Mouse (Mus musculus) neural tube, embryonic 14.5 days (tissue): ENCODE data around the gene Tsen2. TPM values are rescaled to one million over a fixed set of nuclear protein-coding genes. Genes with fewer than 3 reads are reported as not detected.

ENCODE experiments used
- ATAC-seq: fragments of 200-750 bp; cut with Nextera tagmentation; 2 replicates; pipeline ENCODE4 v1.8.0; 2017; ENCODE audit warnings: low read depth, mild to moderate bottlenecking, moderate TSS enrichment, moderate library complexity
- H3K27ac ChIP-seq: fragments of 300-500 bp; sonication (generic); 2 replicates; pipeline ENCODE4 v1.5.1; 2014; ENCODE audit warnings: low read depth, mild to moderate bottlenecking, control low read depth, low read length, moderate library complexity, mixed read lengths
- H3K27me3 ChIP-seq: fragments of 300-500 bp; sonication (generic); 2 replicates; pipeline ENCODE4 v1.6.1; 2014; ENCODE audit warnings: low read length; ENCODE audit not compliant: control insufficient read depth, insufficient read depth
- H3K36me3 ChIP-seq: fragments of 300-500 bp; sonication (generic); 2 replicates; pipeline ENCODE4 v1.6.1; 2014; ENCODE audit warnings: low read length, mixed read lengths; ENCODE audit not compliant: control insufficient read depth, insufficient read depth
- H3K4me1 ChIP-seq: fragments of 300-500 bp; sonication (generic); 2 replicates; pipeline ENCODE4 v1.6.1; 2014; ENCODE audit warnings: low read length; ENCODE audit not compliant: control insufficient read depth, insufficient read depth
- H3K4me2 ChIP-seq: fragments of 300-500 bp; sonication (generic); 2 replicates; pipeline ENCODE4 v1.6.1; 2014; ENCODE audit warnings: mild to moderate bottlenecking, low read depth, low read length, control low read depth
- H3K4me3 ChIP-seq: fragments of 300-500 bp; sonication (generic); 2 replicates; pipeline ENCODE4 v1.5.1; 2014; ENCODE audit warnings: low read depth, low read length, control low read depth, mixed read lengths
- H3K9ac ChIP-seq: fragments of 300-500 bp; sonication (generic); replicated peaks from 2 replicates; pipeline ENCODE4 v1.6.1; 2014; ENCODE audit warnings: low read depth, mild to moderate bottlenecking, control low read depth, low read length, mixed read lengths
- H3K9me3 ChIP-seq: fragments of 300-500 bp; sonication (generic); 2 replicates; pipeline ENCODE4 v1.6.1; 2016; ENCODE audit warnings: low read length; ENCODE audit not compliant: control insufficient read depth
- WGBS: fragments of 180-500 bp; shearing (Covaris S2); extraction: QIAGEN DNeasy Blood & Tissue Kit; methylation state at CpG from one replicate; pipeline ENCODE4 v1.1.7; 2014; 5-methylcytosine and 5-hydroxymethylcytosine counted together
- polyA plus RNA-seq: library from polyadenylated mRNA; unstranded; fragments of >200 nt; fragmentation: Nextera tagmentation; extraction: Ambion mirVana; gene quantifications from 2 replicates; pipeline ENCODE4 v1.2.1, GENCODE M21; 2014

The Tsen2 gene
- polyA plus RNA-seq, 1 experiment from 2014 or later: 40.4 TPM

GRCm38 (mm10) chr6:115527418-115527817 is 17.0 kb upstream of the Tsen2 start:
- Histone ChIP-seq H3K27ac (no peak overlapping the region), H3K9ac (no peak overlapping the region), H3K4me1 (no peaks in the 10 kb centered on the region), H3K9me3 (no peaks in the 10 kb centered on the region), H3K4me3 (no peak overlapping the region), H3K4me2 (no peak overlapping the region), H3K36me3 (no peaks in the 10 kb centered on the region), H3K27me3 (no peaks in the 10 kb centered on the region)
- no peak for ATAC-seq
- 90% methylated on average over 3 of the region's 3 CpGs for WGBS

GRCm38 (mm10) chr6:115528372-115528771 is 16.1 kb upstream of the Tsen2 start:
- Histone ChIP-seq H3K4me1 (no peaks in the 10 kb centered on the region), H3K4me2 (no peak overlapping the region), H3K27ac (no peak overlapping the region), H3K27me3 (no peaks in the 10 kb centered on the region), H3K4me3 (no peak overlapping the region), H3K9me3 (no peaks in the 10 kb centered on the region), H3K9ac (no peak overlapping the region), H3K36me3 (no peaks in the 10 kb centered on the region)
- no peak for ATAC-seq
- 92% methylated on average over 4 of the region's 4 CpGs for WGBS

GRCm38 (mm10) chr6:115534617-115535016 is 9.8 kb upstream of the Tsen2 start:
- no peaks in the 10 kb centered on the region for H3K27me3 ChIP-seq
- H3K27ac ChIP-seq: no peak overlapping the region
- 75% methylated on average over 7 of the region's 7 CpGs for WGBS
- H3K9me3 ChIP-seq: no peaks in the 10 kb centered on the region
- no peak overlapping the region for H3K4me2 ChIP-seq
- no peaks in the 10 kb centered on the region for H3K4me1 ChIP-seq
- H3K36me3 ChIP-seq: no peaks in the 10 kb centered on the region
- ATAC-seq: no peak
- H3K4me3 ChIP-seq: no peak overlapping the region
- H3K9ac ChIP-seq: no peak overlapping the region

- H3K27ac ChIP-seq: no peak overlapping the region
- H3K9ac ChIP-seq: no peak overlapping the region
- no peak for ATAC-seq
- 70% methylated on average over 4 of the region's 4 CpGs for WGBS
- H3K27me3 ChIP-seq: no peaks in the 10 kb centered on the region
- no peaks in the 10 kb centered on the region for H3K36me3 ChIP-seq
- no peak overlapping the region for H3K4me2 ChIP-seq
- no peaks in the 10 kb centered on the region for H3K9me3 ChIP-seq
- no peak overlapping the region for H3K4me3 ChIP-seq
- no peaks in the 10 kb centered on the region for H3K4me1 ChIP-seq
Observed at GRCm38 (mm10) chr6:115536169-115536568, 8.3 kb upstream of the Tsen2 start.

GRCm38 (mm10) chr6:115538645-115539429 is 5.6 kb upstream of the Tsen2 start:
- Histone ChIP-seq H3K4me3 (peak overlapping the region; percentile 17; the same call in 1 of the 2 replicates), H3K4me1 (peaks cover 3% of the 10 kb centered on the region; the same call in 1 of the 2 replicates), H3K9me3 (no peaks in the 10 kb centered on the region), H3K27ac (no peak overlapping the region), H3K27me3 (no peaks in the 10 kb centered on the region), H3K9ac (peak overlapping the region; percentile 63), H3K4me2 (peak overlapping the region; percentile 50), H3K36me3 (no peaks in the 10 kb centered on the region)
- WGBS: 29% methylated on average over 22 of the region's 26 CpGs
- ATAC-seq: peak; percentile 89

- H3K4me1 ChIP-seq: peaks cover 6% of the 10 kb centered on the region; the same call in 1 of the 2 replicates
- H3K9ac ChIP-seq: no peak overlapping the region
- 58% methylated on average over 6 of the region's 6 CpGs for WGBS
- no peak overlapping the region for H3K27ac ChIP-seq
- no peaks in the 10 kb centered on the region for H3K27me3 ChIP-seq
- no peaks in the 10 kb centered on the region for H3K9me3 ChIP-seq
- H3K36me3 ChIP-seq: no peaks in the 10 kb centered on the region
- no peak overlapping the region for H3K4me3 ChIP-seq
- no peak overlapping the region for H3K4me2 ChIP-seq
- no peak for ATAC-seq
Observed at GRCm38 (mm10) chr6:115541676-115542275, 2.7 kb upstream of the Tsen2 start.

- Histone ChIP-seq H3K9ac (no peak overlapping the region), H3K4me3 (no peak overlapping the region), H3K4me2 (no peak overlapping the region), H3K4me1 (peaks cover 6% of the 10 kb centered on the region; the same call in 1 of the 2 replicates), H3K36me3 (no peaks in the 10 kb centered on the region), H3K27me3 (no peaks in the 10 kb centered on the region), H3K27ac (no peak overlapping the region), H3K9me3 (no peaks in the 10 kb centered on the region)
- 79% methylated on average over 3 of the region's 3 CpGs for WGBS
- no peak for ATAC-seq
Observed at GRCm38 (mm10) chr6:115542341-115542740, 2.1 kb upstream of the Tsen2 start.

- H3K27ac ChIP-seq: no peak overlapping the region
- peaks cover 23% of the 10 kb centered on the region; the same call in 1 of the 2 replicates for H3K36me3 ChIP-seq
- no peak overlapping the region for H3K9ac ChIP-seq
- WGBS: 88% methylated on average over 5 of the region's 5 CpGs
- peaks cover 6% of the 10 kb centered on the region; the same call in 1 of the 2 replicates for H3K4me1 ChIP-seq
- no peak for ATAC-seq
- no peak overlapping the region for H3K4me2 ChIP-seq
- H3K9me3 ChIP-seq: no peaks in the 10 kb centered on the region
- no peak overlapping the region for H3K4me3 ChIP-seq
- no peaks in the 10 kb centered on the region for H3K27me3 ChIP-seq
Observed at GRCm38 (mm10) chr6:115546276-115546675, 1.8 kb downstream of the Tsen2 start.

GRCm38 (mm10) chr6:115555485-115555884 is 11.0 kb downstream of the Tsen2 start:
- no peaks in the 10 kb centered on the region for H3K27me3 ChIP-seq
- H3K27ac ChIP-seq: no peak overlapping the region
- H3K9ac ChIP-seq: no peak overlapping the region
- peaks cover 15% of the 10 kb centered on the region for H3K36me3 ChIP-seq
- no peaks in the 10 kb centered on the region for H3K4me1 ChIP-seq
- no peak for ATAC-seq
- no peak overlapping the region for H3K4me3 ChIP-seq
- no peak overlapping the region for H3K4me2 ChIP-seq
- WGBS: 84% methylated on average over 5 of the region's 5 CpGs
- no peaks in the 10 kb centered on the region for H3K9me3 ChIP-seq
